Mouse (Mus musculus) small intestine, adult 2 months (tissue): ENCODE measurements around the gene Sycn. TPM values are rescaled to one million over a fixed set of nuclear protein-coding genes. Genes with fewer than 3 reads are reported as not detected.
"Not testable (repeated sequence)": the region's sequence is repeated elsewhere in the genome, so short reads cannot be mapped to it uniquely, and the experiment has no call there.

Experiments
- H3K27ac ChIP-seq: fragments of 200-500 bp; 2 replicates; pipeline ENCODE4 v1.5.1; 2012; ENCODE audit warnings: low read depth, low read length, control low read depth, inconsistent platforms; ENCODE audit not compliant: insufficient read depth
- H3K27me3 ChIP-seq: fragments of 200-500 bp; 2 replicates; pipeline ENCODE4 v1.6.1; 2012; ENCODE audit warnings: mild to moderate bottlenecking, moderate library complexity, low read length, inconsistent platforms; ENCODE audit not compliant: control insufficient read depth, insufficient read depth
- H3K36me3 ChIP-seq: fragments of 200-500 bp; 2 replicates; pipeline ENCODE4 v1.6.1; 2012; ENCODE audit warnings: mild to moderate bottlenecking, low read length, control low read depth, inconsistent platforms; ENCODE audit not compliant: control insufficient read depth, insufficient read depth
- H3K4me1 ChIP-seq: fragments of 200-500 bp; 2 replicates; pipeline ENCODE4 v1.6.1; 2012; ENCODE audit warnings: low read length, inconsistent platforms, mixed read lengths; ENCODE audit not compliant: control insufficient read depth, insufficient read depth, insufficient read length
- H3K4me3 ChIP-seq: fragments of 200-500 bp; 2 replicates; pipeline ENCODE4 v1.5.1; 2012; ENCODE audit warnings: low read depth, mild to moderate bottlenecking, control low read depth, inconsistent platforms, low read length, moderate library complexity
- CTCF ChIP-seq: fragments of 200-500 bp; IDR thresholded peaks from 2 replicates; pipeline ENCODE4 v1.5.1; 2012; ENCODE audit warnings: low read depth, mild to moderate bottlenecking, control low read depth, inconsistent platforms, low read length, moderate library complexity, mixed read lengths; ENCODE audit not compliant: insufficient replicate concordance, insufficient read length; ENCODE audit errors: extremely low read depth
- POLR2A ChIP-seq: fragments of 200-500 bp; IDR thresholded peaks from 2 replicates; pipeline ENCODE4 v1.6.1; 2012; ENCODE audit warnings: low read depth, mild to moderate bottlenecking, control low read depth, inconsistent platforms, low read length, moderate library complexity
- WGBS: fragments of 180-500 bp; shearing (Covaris S2); methylation state at CpG from one replicate; pipeline ENCODE4 v1.1.7; 2018; 5-methylcytosine and 5-hydroxymethylcytosine counted together
- polyA plus RNA-seq: library from polyadenylated mRNA; depleted of rRNA; stranded (reverse); fragments of >200 nt; gene quantifications from 2 replicates; pipeline ENCODE4 v1.2.3, GENCODE M21; 2012; rRNA removed

Gene Sycn
- polyA plus RNA-seq = 32.7 and 16,759 TPM in 2 replicates

DNA sequence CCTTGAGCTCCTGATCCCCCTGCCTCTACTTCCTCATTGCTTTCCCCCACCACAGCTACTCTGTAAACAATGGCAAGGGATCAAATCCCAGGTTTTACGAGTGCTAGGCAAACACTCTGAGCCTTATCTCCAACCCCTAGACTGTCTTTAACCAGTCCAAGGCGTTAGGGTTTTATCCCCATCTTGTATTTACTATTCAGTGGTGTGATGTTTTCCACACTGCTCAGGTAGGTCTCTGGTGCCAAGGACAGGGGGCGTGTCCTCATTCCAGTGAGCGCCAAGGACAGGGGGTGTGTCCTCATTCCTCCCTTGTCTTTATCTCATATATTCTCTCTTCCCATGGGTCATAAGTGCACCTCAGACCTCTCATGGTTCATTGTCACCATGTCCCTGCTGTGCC is at the start of gene Sycn:
TSS of gene Sycn (plus strand) at position 360 of the 400 bp plus-strand sequence.
- Histone ChIP-seq H3K4me1 (peaks cover 8% of the 10 kb centered on the region), H3K4me3 (no peak within 1 kb of the TSS), H3K27me3 (peaks cover 5% of the 10 kb centered on the region; the same call in 1 of the 2 replicates), H3K27ac (no peak within 1 kb of the TSS), H3K36me3 (no peaks in the 10 kb centered on the region)
- WGBS = 21% methylated on average over 4 of the region's 4 CpGs
- no peak for TF ChIP-seq POLR2A

GRCm38 (mm10) chr7:28490903-28491302 is 49.8 kb upstream of the Sycn start:
- 41% methylated on average over 14 of the region's 14 CpGs for WGBS
- Histone ChIP-seq H3K36me3 (no peaks in the 10 kb centered on the region), H3K4me1 (peaks cover 2% of the 10 kb centered on the region; the same call in 1 of the 2 replicates), H3K4me3 (no peak overlapping the region), H3K27ac (no peak overlapping the region), H3K27me3 (no peaks in the 10 kb centered on the region; the same call in 1 of the 2 replicates)
- TF ChIP-seq CTCF = no peak
- TF ChIP-seq POLR2A = no peak

GRCm38 (mm10) chr7:28492310-28492709 is 48.4 kb upstream of the Sycn start:
- Histone ChIP-seq H3K4me1 (peaks cover 2% of the 10 kb centered on the region; the same call in 1 of the 2 replicates), H3K27me3 (no peaks in the 10 kb centered on the region; the same call in 1 of the 2 replicates), H3K4me3 (no peak overlapping the region), H3K36me3 (no peaks in the 10 kb centered on the region), H3K27ac (no peak overlapping the region)
- 79% methylated on average over 8 of the region's 8 CpGs for WGBS
- TF ChIP-seq POLR2A (no peak), CTCF (no peak)

GRCm38 (mm10) chr7:28495426-28495825 is 45.3 kb upstream of the Sycn start:
- TF ChIP-seq POLR2A (no peak), CTCF (no peak)
- Histone ChIP-seq H3K4me1 (no peaks in the 10 kb centered on the region), H3K27ac (no peak overlapping the region), H3K27me3 (no peaks in the 10 kb centered on the region), H3K4me3 (no peak overlapping the region), H3K36me3 (no peaks in the 10 kb centered on the region)
- 66% methylated on average over 11 of the region's 11 CpGs for WGBS

DNA sequence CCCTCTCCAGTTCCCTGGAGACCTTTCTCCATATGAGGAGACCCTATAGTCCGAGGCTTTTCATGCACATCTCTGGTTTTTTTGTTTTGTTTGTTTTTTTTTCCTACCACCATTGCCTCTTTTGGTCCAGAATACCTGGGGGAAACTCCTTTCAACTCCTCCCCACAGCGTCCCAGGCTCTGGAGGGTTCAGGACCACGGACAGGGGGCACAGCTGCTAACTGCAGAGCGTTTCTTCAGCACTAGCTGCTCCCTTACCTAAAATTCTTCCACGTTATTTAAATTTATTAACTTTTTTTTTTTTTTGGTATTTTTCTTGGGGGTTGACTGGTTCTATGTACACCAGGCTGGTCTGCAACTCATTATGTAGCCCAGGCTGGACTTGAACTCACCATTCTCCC is 35.1 kb upstream of the Sycn start:
- H3K4me3 ChIP-seq = no peak overlapping the region
- no peaks in the 10 kb centered on the region for H3K36me3 ChIP-seq
- WGBS = 8% methylated on average over 5 of the region's 5 CpGs
- no peak overlapping the region for H3K27ac ChIP-seq
- no peaks in the 10 kb centered on the region for H3K4me1 ChIP-seq
- TF ChIP-seq POLR2A = no peak
- TF ChIP-seq CTCF = no peak
- H3K27me3 ChIP-seq = no peaks in the 10 kb centered on the region

GRCm38 (mm10) chr7:28509121-28509520 is 31.6 kb upstream of the Sycn start:
- not testable (repeated sequence) for H3K4me1 ChIP-seq, H3K27me3 ChIP-seq, H3K36me3 ChIP-seq, H3K27ac ChIP-seq, H3K4me3 ChIP-seq
- WGBS = 65% methylated on average over 2 of the region's 2 CpGs

- WGBS = 28% methylated on average over 8 of the region's 8 CpGs
- not testable (repeated sequence) for H3K4me3 ChIP-seq, H3K4me1 ChIP-seq, H3K27me3 ChIP-seq, H3K36me3 ChIP-seq, H3K27ac ChIP-seq
Observed at GRCm38 (mm10) chr7:28510405-28510974, 30.2 kb upstream of the Sycn start, which contains the start of gene Ifnl2. TSS of gene Ifnl2 (minus strand) at chr7:28510455.

DNA sequence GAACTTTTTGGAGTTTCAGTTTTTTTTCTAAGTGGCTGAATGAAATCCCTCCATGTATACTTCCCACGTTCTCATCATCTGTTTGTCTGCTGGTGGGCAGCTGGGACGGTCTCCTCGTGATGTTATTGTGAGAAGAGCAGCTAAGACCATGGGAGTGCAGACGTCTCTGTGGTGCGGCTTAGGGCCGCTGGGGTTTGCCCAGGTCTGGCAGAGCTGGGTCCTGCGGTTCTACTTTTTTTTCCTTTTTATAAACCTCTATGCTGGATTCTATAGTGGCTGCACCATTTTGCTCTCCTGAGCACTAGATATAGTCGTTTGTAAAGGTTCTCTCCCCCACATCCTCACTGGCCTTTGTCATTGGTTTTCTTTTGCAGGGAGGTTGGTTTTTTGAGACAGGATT is 29.2 kb upstream of the Sycn start:
- Histone ChIP-seq H3K4me1 (no peaks in the 10 kb centered on the region), H3K4me3 (no peak overlapping the region), H3K36me3 (no peaks in the 10 kb centered on the region), H3K27me3 (no peaks in the 10 kb centered on the region), H3K27ac (no peak overlapping the region)
- WGBS = 72% methylated on average over 8 of the region's 8 CpGs
- TF ChIP-seq CTCF (no peak), POLR2A (no peak)

- WGBS = 59% methylated on average over 5 of the region's 6 CpGs
- not testable (repeated sequence) for H3K27me3 ChIP-seq, H3K4me3 ChIP-seq, H3K36me3 ChIP-seq, H3K27ac ChIP-seq, H3K4me1 ChIP-seq
Observed at GRCm38 (mm10) chr7:28522536-28522935, 18.1 kb upstream of the Sycn start, which contains the start of gene Ifnl3. TSS of gene Ifnl3 (plus strand) at chr7:28522836.
